Mouse (Mus musculus) gastrocnemius, postnatal 10 days (tissue): ENCODE data around the gene Tyk2. TPM values are rescaled to one million over a fixed set of nuclear protein-coding genes. Genes with fewer than 3 reads are reported as not detected.

Experiments
- DNase-seq: peaks from one replicate; pipeline ENCODE4 v3.0.0; 2021; ENCODE audit warnings: mixed read lengths
- total RNA-seq, 2 experiments: library from RNA; stranded (reverse); gene quantifications; 2 replicates each; pipeline ENCODE4 v1.2.3; 2021

Tyk2 gene
- total RNA-seq, 2 experiments from 2014 or later: 5.1 to 7.6 TPM

- no peak for DNase-seq
These were observed 16.9 kb downstream of the Tyk2 start for GRCm38 (mm10) chr9:21114190-21114589.

GRCm38 (mm10) chr9:21113751-21114150 lies 17.3 kb downstream of the Tyk2 start:
- no peak for DNase-seq

GRCm38 (mm10) chr9:21107607-21108237 lies 23.3 kb downstream of the Tyk2 start:
- DNase-seq: no peak

- DNase-seq: no peak
These were observed 25.1 kb downstream of the Tyk2 start for GRCm38 (mm10) chr9:21105760-21106564.

DNA sequence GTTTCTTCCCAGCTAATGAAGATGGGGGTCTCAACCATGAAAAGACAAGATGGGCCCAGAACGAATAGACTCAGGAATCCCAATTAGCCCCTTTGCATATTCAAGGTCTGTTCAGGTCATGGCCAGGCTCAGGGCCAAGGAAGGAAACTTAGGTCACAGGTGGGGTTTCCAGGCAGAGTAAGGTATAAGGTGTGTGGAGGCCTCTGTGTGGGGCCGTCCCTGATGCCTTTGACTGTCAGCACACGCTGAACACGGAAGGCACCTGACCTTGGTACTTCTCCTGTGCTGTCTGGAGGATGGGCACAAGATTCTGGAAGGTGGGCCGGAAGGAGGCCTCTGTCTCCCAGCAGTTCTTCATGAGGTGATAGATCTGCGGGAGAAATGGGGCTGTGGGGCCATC lies 26.2 kb downstream of the Tyk2 start:
- DNase-seq: no peak

DNA sequence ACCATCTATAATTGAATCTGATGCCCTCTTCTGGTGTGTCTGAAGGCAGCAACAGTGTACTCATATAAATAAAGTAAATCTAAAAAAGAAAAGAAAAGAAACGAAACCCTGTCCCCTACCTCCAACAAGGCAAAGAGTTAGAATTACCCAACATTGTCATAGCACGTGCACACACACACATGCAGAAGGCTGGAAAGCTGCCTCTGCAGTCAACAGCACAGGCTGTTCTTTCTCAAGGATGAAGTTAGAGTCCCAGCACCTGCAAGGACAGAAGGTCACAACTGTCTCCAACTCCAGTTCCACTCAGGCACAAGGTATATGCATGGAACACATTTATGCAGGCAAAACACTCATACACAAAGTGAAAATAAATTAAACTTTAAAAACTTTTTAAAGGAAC lies 29.0 kb downstream of the Tyk2 start:
- no peak for DNase-seq

DNA sequence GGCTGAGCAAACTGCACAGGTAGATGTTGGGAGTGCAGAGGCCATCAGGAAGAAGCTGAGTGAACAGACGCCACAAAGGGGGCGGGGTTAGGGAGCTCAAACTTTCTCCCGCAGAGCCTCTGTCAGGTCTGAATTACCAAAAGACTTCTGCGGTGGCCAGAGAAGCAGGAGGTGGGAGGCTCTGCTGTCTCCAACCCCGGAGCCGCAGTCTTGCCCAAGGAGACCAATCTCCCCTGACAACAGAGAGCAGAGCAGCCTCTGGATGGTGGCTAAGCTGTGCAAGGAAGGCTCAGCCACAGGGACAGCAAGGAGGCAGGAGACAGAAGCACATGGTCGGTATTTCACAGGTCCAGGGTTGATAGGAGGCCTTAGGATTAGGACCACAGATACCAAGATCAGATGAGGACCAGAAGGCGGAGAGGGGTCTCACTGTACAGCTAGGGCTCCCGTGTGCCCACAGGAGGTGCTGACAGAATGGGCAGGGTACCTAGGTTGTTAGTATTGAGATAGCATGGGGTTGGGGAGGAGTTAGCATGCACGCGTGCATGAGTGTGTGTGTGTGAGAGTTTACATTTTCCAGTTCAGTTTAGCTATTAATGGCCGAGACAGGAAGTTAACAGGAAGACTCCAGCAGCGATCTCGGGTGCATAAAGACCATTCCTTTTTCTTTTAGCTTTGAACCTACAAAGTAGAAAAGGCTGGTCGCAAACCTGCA lies 30.4 kb downstream of the Tyk2 start:
- no peak for DNase-seq

DNA sequence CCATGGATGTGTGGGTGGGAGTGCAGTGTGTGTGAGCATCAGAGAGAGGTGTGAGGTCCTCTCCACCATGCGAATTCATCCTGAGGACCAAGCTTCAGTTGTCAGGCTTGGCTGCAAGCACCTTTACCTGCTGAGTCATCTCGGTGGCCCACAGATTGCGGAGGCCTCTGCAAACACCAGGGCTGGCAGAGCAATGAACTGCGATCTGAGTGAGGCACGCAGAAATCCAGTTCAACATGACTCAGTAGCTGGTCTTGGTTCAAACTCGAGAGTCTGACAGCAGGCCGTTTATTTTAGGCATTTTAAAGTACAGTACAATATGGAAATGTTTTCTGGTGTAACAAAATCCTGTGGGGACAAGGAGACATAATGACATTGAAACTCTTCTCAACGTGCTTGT lies 33.2 kb downstream of the Tyk2 start:
- DNase-seq: no peak

- no peak for DNase-seq
These were observed 35.1 kb downstream of the Tyk2 start for GRCm38 (mm10) chr9:21095958-21096357.

DNA sequence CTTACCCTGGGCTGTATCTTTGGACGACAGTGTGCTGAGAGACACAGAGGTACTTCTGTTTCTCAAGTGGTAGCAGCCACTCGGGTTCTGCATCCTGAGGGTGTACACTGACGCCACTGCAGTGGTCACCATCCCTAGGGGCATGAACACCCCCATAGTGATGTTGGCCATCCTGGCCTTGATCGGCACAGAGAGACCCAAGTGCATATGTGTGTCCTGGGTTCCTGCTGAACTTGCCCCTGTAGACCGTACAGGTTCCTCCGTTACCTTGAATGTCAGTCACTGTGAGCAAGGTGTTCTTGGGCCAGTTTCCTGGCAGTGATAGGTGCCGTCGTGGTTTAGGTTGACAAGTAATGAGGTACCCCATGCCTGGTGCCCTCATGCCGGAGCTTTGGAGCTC lies 37.6 kb downstream of the Tyk2 start:
- no peak for DNase-seq

- peak; percentile 94 for DNase-seq
These were observed 39.2 kb downstream of the Tyk2 start, which contains the start of the genes Gm38431 and Raver1 for GRCm38 (mm10) chr9:21091707-21092320. TSS of gene Gm38431 (minus strand) at chr9:21091997. TSS of gene Raver1 (minus strand) at chr9:21092008.

DNA sequence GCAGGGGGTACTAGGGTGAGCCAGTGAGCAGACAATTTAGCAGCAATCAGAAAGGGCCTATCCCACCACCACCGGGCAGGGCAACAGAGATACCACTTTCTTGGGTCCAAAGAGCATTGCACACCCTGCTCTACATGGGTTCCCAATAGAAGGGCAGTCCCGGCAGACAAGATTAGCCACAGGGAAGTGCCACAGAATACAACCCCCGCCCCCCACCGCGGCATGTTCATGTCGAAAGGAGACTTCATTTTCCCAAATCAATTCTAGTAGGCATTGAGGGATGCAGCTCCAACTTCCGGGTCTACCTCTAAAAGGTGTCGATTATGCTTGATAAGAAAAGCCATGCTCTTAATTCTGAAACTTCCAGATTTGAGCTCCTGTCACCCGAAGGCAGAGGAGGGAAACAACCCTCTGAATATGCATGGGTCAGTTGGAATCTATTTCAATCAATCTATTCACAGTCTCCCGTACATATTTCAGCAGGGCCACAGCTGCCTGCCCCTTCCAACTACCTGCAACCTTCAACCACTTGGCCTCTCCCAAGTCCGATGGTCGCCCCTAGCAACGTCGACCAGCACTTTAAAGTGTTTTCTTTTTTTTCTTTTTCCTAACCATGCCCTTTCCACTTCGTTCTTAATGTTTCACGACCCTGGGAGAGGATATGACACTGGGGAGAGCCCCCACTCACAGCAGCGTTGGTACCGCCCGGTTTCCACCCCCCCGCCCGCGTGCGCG lies 39.9 kb downstream of the Tyk2 start:
- DNase-seq: no peak

- DNase-seq: no peak
These were observed 40.5 kb downstream of the Tyk2 start for GRCm38 (mm10) chr9:21090537-21090936.

GRCm38 (mm10) chr9:21083324-21083723 lies 47.7 kb downstream of the Tyk2 start:
- DNase-seq: no peak

GRCm38 (mm10) chr9:21081127-21081526 lies 49.9 kb downstream of the Tyk2 start:
- peak; percentile 23 for DNase-seq

DNA sequence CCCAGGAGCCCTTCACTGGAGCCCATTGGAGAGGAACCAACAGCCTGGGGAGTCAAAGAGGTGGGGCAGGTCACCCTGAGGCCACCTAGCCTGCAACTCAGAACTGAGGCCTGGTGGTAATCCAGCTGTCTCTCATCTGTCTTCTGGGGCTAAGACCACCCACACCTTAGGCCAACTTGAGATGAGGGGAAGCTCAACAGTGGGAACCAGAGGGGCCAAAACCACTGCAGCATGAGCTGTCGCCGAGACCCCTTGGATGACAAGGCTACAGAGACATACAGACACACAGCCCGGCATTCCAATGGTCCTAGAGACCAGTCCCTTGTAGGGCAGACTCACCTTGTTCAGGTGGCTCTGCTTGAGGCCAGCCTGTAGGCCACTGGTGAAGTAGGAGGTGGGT lies 55.4 kb downstream of the Tyk2 start:
- DNase-seq: no peak

DNA sequence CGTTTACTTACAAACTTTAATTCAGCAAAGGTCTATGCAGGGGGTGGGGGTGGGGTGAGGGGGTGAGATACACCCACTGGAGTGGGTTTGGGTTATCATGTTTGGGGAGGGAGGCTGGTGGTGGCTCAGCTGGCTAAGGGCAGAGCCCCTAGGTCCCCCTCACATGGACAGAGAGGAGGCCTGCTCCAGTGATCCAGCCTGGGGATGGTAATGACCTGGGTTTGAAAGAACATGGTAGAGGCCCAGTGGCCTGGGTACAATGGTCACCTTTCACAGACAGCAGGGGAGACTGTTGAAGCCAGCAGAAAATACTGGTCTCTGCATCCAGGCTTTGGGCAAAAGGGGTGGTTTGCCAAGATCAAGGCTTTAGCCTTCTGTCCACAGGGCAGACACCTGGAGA lies 56.9 kb downstream of the Tyk2 start:
- DNase-seq: no peak

DNA sequence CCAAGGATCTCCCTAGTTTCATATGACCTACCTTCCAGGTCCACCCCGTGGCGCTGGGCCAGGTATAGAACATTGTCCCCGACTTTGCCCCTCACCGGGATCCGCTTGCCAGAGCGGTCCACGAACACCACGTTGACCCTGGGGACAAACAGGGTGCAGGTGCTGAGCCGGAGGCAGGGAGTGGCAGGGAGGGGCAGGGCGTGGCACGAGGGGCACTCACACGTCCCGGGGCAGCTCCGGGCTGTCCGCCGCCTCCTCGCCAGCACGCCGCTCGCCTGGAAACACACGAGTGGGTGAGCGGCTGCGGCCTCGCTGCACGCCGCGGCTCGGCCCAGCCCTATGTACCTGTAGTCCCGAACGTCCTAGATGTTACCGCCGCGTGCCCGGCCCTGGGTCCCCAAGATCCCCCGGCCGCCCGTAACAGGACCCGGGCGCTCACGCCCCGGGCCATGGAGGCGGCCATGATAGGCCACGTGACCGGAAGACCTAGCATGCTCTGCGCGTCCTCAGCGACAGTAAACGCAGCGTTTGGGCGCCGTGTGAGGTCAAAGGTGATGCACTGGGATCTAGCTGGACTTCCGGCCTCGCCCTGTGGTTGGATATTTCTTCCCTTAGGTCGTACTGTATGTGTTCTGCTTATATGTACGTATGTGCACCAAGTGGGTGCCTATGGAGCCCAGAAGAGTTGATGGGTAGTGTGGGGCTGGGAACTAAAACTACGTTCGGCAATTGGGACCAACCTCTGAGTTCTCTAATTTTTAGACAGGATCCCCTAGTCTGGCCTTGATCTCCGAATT lies 57.8 kb downstream of the Tyk2 start, which contains the start of the genes Gm49373 and Fdx1l:
Gene Gm49373, minus strand, starts transcription at position 53 of the 797 bp plus-strand sequence.
Gene Fdx1l, minus strand, starts transcription at position 571 of the 797 bp plus-strand sequence.
- DNase-seq: peak; percentile 85

- DNase-seq: no peak
These were observed 58.4 kb downstream of the Tyk2 start for GRCm38 (mm10) chr9:21072641-21073040.

GRCm38 (mm10) chr9:21067006-21067684 lies 63.9 kb downstream of the Tyk2 start, which contains the start of gene Zglp1:
TSS of gene Zglp1 (minus strand) at chr9:21067093.
- no peak for DNase-seq
